Mouse (Mus musculus) neutrophil, adult 65 days (primary cell): Measurements from ENCODE around the gene Scn2a. TPM values are rescaled to one million over a fixed set of nuclear protein-coding genes. Genes with fewer than 3 reads are reported as not detected.

Experiments
- total RNA-seq: library from RNA; stranded (reverse); gene quantifications from 2 replicates; pipeline ENCODE4 v1.2.4, GENCODE M21; 2023

Scn2a gene
- not detected in 2 replicates for total RNA-seq

DNA sequence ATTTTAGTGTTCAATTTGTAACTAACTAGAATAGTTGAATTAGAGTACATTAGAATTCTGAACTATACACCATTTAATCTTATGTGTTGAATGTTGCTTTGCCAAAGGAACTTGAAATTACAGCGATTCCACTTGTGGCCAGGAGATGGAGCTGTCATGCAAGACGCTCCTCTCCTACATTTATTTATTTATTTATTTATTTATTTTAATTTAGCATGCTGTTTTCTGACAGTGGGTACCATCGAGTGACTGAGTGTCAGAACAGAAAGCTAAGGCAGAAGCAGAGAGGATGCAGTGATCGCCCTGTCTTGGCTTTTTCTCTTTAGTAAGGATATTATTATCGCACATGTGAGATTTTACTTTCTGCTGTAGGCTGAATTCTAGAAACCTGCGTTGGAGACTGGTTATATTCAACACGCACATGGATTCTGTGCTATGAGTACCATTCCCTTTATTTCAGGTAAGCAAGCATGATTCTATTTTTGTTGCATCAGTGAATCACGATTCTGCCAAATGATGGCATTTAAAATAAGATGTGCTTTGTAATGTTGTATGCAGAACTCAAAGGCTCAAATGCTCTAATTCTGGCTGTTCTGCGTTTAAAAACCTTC is at the start of gene Scn2a:
Gene Scn2a (plus strand): TSS at position 216 of the 611 bp plus-strand sequence.

Other genes with a start within 250 kb of the Scn2a start
- not detected in 2 replicates for gene Scn3a, start 53.1 kb upstream of the Scn2a start, total RNA-seq
- 0.19 TPM in 1 of 2 replicates, not detected in the other for gene Csrnp3, start 225.0 kb downstream of the Scn2a start, total RNA-seq